Mouse (Mus musculus) kidney, adult 2 months (tissue): ENCODE results near the gene E2f2. TPM values are rescaled to one million over a fixed set of nuclear protein-coding genes. Genes with fewer than 3 reads are reported as not detected.

Experiments used
- DNase-seq: peaks from one replicate; pipeline ENCODE4 v3.0.0; 2021
- H3K27ac ChIP-seq: fragments of 200-500 bp; 2 replicates; pipeline ENCODE4 v1.5.1; 2012; ENCODE audit warnings: low read depth, low read length, control low read depth, inconsistent platforms; ENCODE audit not compliant: insufficient read depth
- H3K27me3 ChIP-seq: fragments of 200-500 bp; replicated peaks from 2 replicates; pipeline ENCODE4 v1.6.1; 2012; ENCODE audit warnings: mild to moderate bottlenecking, moderate library complexity, low read length, inconsistent platforms; ENCODE audit not compliant: control insufficient read depth, insufficient read depth
- H3K36me3 ChIP-seq: fragments of 200-500 bp; 2 replicates; pipeline ENCODE4 v1.6.1; 2012; ENCODE audit warnings: mild to moderate bottlenecking, moderate library complexity, low read length, inconsistent platforms; ENCODE audit not compliant: control insufficient read depth, insufficient read depth
- H3K4me1 ChIP-seq: fragments of 200-500 bp; 2 replicates; pipeline ENCODE4 v1.6.1; 2011; ENCODE audit warnings: low read length; ENCODE audit not compliant: control insufficient read depth, insufficient read depth
- H3K4me3 ChIP-seq: fragments of 200-500 bp; 2 replicates; pipeline ENCODE4 v1.5.1; 2011; ENCODE audit warnings: mild to moderate bottlenecking, low read depth, low read length, control low read depth; ENCODE audit not compliant: insufficient read depth
- CTCF ChIP-seq: fragments of 200-500 bp; conservative IDR thresholded peaks from 2 replicates; pipeline ENCODE4 v1.5.1; 2011; ENCODE audit warnings: low read depth, mild to moderate bottlenecking, control low read depth, low read length, moderate library complexity, mixed read lengths; ENCODE audit not compliant: insufficient read depth, insufficient read length
- POLR2A ChIP-seq: fragments of 200-500 bp; IDR thresholded peaks from one replicate; pipeline ENCODE4 v1.6.1; 2011; ENCODE audit warnings: low read depth, low read length, control low read depth
- WGBS: fragments of 180-500 bp; shearing (Covaris S2); methylation state at CpG from one replicate; pipeline ENCODE4 v1.1.7; 2018; 5-methylcytosine and 5-hydroxymethylcytosine counted together
- polyA plus RNA-seq: library from polyadenylated mRNA; depleted of rRNA; stranded (reverse); fragments of >200 nt; gene quantifications from 2 replicates; pipeline ENCODE4 v1.2.3, GENCODE M21; 2012

Gene E2f2
- polyA plus RNA-seq, 1 experiment: 2.2 TPM

DNA sequence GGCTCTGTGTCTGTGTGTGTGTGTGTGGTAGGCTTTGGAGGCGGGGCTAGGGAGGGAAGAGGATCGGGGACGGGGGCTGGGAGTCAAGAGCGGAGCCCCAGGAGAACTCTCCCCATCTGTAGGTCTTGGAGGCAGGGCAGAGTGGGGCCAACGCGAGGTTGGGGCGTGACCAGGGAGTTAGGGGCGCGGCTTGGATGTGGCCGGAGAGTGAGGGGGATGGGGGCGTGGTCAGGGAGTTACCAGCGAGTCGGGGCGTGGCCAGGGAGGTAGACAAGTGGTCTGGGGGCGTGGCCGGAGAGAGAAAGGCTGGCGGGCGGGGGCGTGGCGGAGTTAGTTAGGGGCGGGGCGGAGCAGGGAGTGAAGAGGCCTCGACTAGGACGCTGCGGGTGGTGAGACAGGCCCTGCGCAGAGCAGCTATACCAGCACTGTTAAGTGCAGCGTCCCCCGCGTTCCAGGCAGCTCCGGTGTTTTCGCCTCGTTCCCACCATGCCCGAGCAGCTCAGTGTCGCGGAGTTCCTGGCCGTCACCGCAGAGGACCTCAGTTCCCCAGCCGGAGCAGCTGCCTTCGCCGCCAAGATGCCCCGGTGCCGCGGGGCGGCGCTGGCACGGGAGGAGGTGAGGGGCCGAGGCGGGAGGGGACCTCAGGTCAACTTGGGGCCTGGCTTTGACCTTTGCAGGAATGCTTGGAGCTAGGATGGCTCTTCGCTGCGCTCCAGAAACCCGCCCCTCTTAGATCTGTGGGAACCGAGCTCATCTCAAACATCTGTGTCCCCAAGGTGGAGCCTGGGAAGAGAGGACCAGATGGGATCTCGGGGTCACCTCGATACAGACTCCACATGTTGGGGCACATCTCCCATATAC lies 34.1 kb downstream of the E2f2 start, which contains the start of gene Asap3:
Gene Asap3, plus strand, starts transcription at position 333 of the 861 bp plus-strand sequence.
- no peaks in the 10 kb centered on the region; the same call in 1 of the 2 replicates for H3K4me1 ChIP-seq
- H3K36me3 ChIP-seq: no peaks in the 10 kb centered on the region
- TF ChIP-seq CTCF (no peak), POLR2A (peak; percentile 80)
- no peaks in the 10 kb centered on the region for H3K27me3 ChIP-seq
- WGBS: under 1% methylated on average over 50 of the region's 54 CpGs
- peak; percentile 98 for DNase-seq
- H3K4me3 ChIP-seq: peak within 1 kb of the TSS; percentile 74
- peak within 1 kb of the TSS; percentile 26; the same call in 1 of the 2 replicates for H3K27ac ChIP-seq

DNA sequence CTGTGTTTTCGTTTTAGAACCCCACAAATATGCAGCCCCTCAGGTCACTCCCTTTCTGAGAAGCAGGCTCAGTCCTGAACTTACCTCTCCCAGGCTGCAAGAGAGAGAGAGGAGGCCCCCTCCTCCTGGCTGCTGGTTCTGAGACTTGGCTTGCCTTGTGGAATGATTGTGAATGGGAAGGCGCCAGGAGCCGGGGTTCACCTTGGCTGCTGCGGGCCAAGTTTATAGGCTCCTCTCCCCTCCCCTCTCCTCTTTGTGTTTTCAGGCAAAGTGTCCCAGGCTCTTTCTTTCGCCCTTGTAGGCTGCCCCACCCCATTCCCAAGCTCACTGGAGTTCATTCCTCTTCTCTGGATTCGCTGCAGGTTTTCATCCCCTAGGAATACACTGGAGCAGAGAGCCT lies 34.7 kb downstream of the E2f2 start:
- DNase-seq: peak; percentile 25

DNA sequence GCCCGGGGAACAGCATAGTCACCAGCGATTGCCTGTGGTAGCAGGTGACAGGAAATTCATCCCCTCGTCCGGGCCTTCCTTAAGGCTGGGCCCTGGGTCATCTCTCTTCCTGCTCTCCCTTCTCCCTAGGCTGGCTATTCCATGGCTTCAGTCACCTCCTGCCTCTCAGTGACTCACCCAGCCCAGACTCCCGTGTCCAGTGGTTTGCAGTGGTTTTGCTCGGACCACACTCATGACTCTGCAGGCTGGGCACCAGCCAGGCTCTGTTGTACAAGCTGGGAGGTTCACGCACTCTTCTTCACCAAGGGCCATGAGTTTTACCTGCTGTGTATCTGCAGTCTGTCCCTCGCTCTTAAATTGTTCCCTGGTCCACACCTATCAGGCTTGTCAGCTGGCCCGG lies 38.7 kb downstream of the E2f2 start:
- no peaks in the 10 kb centered on the region for H3K36me3 ChIP-seq
- no peak overlapping the region for H3K27ac ChIP-seq
- H3K4me3 ChIP-seq: no peak overlapping the region
- H3K4me1 ChIP-seq: peaks cover 9% of the 10 kb centered on the region; the same call in 1 of the 2 replicates
- TF ChIP-seq POLR2A (no peak), CTCF (no peak)
- H3K27me3 ChIP-seq: no peaks in the 10 kb centered on the region
- DNase-seq: no peak
- WGBS: 78% methylated on average over 9 of the region's 9 CpGs

More for the DNA sequence above, 34.7 kb downstream of the E2f2 start:
- Histone ChIP-seq H3K27me3 (no peaks in the 10 kb centered on the region), H3K4me3 (peak overlapping the region; percentile 74), H3K27ac (no peak overlapping the region), H3K4me1 (no peaks in the 10 kb centered on the region; the same call in 1 of the 2 replicates), H3K36me3 (no peaks in the 10 kb centered on the region)
- TF ChIP-seq POLR2A (no peak), CTCF (no peak)
- WGBS: 12% methylated on average over 6 of the region's 6 CpGs

DNA sequence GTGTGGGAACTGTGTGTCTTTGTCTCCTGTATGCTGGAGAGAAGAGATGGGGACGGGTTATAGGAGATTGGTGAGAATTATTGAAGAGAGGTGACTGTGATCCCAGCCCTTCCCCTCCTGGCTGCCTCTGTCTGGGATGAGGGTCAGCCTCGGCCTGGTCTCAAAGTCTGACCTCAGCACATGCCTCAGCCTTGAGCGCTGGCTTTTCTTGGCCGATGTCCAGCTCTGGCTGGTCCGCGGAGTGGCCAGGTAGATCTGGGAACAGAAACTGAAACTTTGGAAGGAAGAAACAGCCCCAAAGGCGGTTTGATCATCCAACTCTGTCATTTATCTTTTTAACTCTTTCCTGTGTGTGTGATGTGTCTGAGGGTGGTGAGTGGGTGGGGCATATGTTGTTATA lies 41.4 kb downstream of the E2f2 start:
- peak; percentile 86 for DNase-seq
- Histone ChIP-seq H3K27ac (0 out of 2 replicates have a peak overlapping the region, but pooled peaks have one; percentile 21), H3K27me3 (no peaks in the 10 kb centered on the region), H3K36me3 (no peaks in the 10 kb centered on the region), H3K4me3 (no peak overlapping the region), H3K4me1 (peaks cover 13% of the 10 kb centered on the region; the same call in 1 of the 2 replicates)
- WGBS: 16% methylated on average over 7 of the region's 7 CpGs
- TF ChIP-seq CTCF: no peak
- TF ChIP-seq POLR2A: no peak

DNA sequence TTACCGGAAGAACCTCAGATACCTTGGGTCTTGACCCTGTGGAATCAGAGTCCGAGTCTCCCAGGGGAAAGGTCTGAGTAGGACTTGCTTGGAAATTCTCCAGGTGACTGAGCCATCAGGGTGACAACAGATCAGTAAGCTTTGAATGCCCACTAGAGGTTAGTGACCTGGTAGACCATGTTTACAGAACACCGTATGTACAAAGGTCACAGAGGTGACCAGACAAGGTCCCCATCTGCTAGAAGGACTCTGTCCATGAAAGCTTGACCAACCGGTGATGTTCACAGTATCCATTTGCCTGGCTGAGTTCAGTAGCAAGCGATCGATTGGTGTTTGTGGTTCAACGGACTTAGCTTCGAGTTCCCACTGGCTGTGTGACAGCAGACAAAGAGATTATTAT lies 42.6 kb downstream of the E2f2 start:
- Histone ChIP-seq H3K4me3 (no peak overlapping the region), H3K27me3 (no peaks in the 10 kb centered on the region), H3K36me3 (no peaks in the 10 kb centered on the region), H3K27ac (peak overlapping the region; percentile 77), H3K4me1 (peaks cover 13% of the 10 kb centered on the region; the same call in 1 of the 2 replicates)
- TF ChIP-seq POLR2A (no peak), CTCF (no peak)
- DNase-seq: peak; percentile 54
- 67% methylated on average over 8 of the region's 8 CpGs for WGBS

DNA sequence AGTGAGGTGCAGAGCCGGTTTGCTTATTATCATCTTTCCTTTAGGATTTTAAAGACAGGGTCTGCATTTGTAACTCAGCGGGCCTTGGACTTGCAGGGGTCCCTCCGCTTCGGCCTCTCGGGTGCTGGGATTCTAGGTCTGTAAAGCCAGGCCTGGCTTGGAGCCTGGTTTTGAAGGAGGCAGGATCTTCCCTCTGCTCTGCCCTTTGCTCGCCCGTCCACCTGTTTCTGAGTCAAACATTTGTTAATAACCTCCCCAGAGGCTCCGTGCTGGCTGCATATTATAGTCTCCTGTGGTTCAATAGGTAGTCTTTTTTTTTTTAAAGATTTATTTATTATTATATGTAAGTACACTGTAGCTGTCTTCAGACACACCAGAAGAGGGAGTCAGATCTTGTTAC lies 43.4 kb downstream of the E2f2 start:
- peak overlapping the region; percentile 77 for H3K27ac ChIP-seq
- 67% methylated on average over 8 of the region's 8 CpGs for WGBS

DNA sequence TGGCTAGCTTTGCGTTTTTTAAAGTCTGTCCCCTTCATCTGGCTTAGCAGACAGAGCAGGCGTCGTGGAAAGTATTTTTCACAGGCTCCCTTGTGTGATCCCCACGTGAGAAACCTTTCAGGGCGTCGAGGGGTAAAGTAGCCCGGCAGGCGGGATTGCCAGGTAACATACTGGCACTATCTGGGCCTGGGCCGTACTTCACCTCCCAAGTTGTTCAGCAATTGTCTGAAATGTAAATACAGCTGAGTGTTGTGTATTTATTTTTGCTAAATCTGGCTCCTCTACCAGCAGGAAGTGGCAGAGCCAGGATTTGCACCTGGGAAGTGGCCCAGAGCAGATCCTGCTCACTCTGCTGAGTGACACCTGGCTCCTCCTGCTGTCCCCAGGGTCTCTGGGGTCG lies 44.9 kb downstream of the E2f2 start:
- H3K27me3 ChIP-seq: no peaks in the 10 kb centered on the region
- peaks cover 13% of the 10 kb centered on the region; the same call in 1 of the 2 replicates for H3K4me1 ChIP-seq
- no peak overlapping the region for H3K4me3 ChIP-seq
- no peak for DNase-seq
- H3K27ac ChIP-seq: no peak overlapping the region
- 82% methylated on average over 10 of the region's 10 CpGs for WGBS
- TF ChIP-seq POLR2A (no peak), CTCF (no peak; the same call in 1 of the 2 replicates)
- H3K36me3 ChIP-seq: no peaks in the 10 kb centered on the region

More for the DNA sequence above, 43.4 kb downstream of the E2f2 start:
- peaks cover 13% of the 10 kb centered on the region; the same call in 1 of the 2 replicates for H3K4me1 ChIP-seq
- peak; percentile 69 for DNase-seq
- TF ChIP-seq CTCF (no peak), POLR2A (no peak)
- H3K4me3 ChIP-seq: no peak overlapping the region
- H3K27me3 ChIP-seq: no peaks in the 10 kb centered on the region
- no peaks in the 10 kb centered on the region for H3K36me3 ChIP-seq
